Mouse (Mus musculus) CD4-positive, CD25-positive, alpha-beta regulatory T cell, adult 4 months (primary cell): Measurements from ENCODE around the gene Alk. TPM values are rescaled to one million over a fixed set of nuclear protein-coding genes. Genes with fewer than 3 reads are reported as not detected.

ENCODE experiments used
- ATAC-seq: one replicate; pipeline ENCODE4 v1.8.0; 2017
- polyA plus RNA-seq, 2 experiments: library from polyadenylated mRNA; unstranded; fragments of 100-300 nt; shearing (Covaris generic); gene quantifications; one replicate each; pipeline ENCODE4 v1.2.1; 2017

Gene Alk
- polyA plus RNA-seq, 2 experiments from 2014 or later = 0.05 TPM; not detected in 1

DNA sequence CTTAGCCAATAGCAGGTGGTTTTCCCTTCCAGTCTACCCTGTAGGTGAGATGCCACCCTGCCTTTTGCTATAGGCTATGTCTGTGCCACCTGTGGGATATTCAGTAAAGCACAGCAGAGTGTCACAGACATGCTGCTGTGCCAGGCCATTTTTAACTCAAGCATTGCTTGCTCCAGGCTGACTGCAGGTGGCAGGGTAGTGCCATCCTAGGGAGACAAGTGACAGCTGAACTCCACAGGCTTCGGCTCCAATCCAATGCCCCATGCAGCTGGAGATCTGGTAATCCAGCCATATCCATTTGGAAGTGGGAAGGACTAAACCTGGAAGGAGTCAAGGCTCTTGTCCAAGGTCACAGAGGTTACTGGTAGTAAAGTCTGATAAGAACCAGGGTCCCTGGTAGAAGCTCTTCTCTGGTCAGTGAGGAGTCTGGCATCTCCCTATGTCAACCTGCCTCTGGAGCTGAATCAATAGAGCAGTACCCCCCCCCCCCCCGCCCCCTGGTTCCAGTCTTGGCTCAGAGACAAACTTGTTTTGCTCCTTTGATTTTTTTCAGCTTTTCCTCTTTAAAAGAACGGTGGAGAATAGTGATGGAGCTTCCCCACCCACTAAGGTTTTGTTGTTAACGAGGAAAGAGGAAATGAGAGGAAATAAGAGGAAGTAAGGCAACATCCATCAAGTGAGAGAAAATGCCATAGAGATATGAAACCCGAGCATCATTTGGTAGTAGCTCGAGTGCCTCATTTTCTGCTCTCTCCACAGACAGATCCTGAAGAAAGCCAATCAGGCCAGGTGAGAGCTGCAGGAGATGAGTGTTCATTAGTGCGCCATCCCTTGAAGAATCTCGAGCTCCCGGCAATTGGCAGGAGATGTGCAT, 638.5 kb downstream of the Alk start:
- no peak for ATAC-seq

- no peak for ATAC-seq
Observed at GRCm38 (mm10) chr17:71964610-71965009, 639.8 kb downstream of the Alk start.

- ATAC-seq = no peak
Observed at GRCm38 (mm10) chr17:71962746-71963145, 641.7 kb downstream of the Alk start.

DNA sequence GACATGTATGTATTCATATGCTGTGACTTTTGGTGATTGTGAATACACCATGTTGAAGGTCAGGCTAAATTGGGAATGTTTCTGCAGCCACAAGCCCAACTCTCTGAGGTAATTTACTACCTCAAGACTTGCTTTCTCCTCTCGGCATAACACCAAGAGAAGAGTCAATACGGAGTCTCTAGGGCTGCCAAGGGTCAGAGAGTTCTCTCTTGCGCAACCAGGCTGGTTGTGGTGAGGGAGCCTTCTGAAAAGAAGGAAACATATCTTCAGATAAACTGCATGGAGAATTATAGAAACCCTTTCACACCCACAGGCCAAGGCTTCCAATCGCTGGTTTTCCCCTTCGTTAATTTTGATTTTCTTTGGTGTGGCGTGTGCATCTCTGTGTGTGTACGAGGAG, 649.4 kb downstream of the Alk start:
- no peak for ATAC-seq

- no peak for ATAC-seq
Observed at GRCm38 (mm10) chr17:71954217-71954844, 650.1 kb downstream of the Alk start.

DNA sequence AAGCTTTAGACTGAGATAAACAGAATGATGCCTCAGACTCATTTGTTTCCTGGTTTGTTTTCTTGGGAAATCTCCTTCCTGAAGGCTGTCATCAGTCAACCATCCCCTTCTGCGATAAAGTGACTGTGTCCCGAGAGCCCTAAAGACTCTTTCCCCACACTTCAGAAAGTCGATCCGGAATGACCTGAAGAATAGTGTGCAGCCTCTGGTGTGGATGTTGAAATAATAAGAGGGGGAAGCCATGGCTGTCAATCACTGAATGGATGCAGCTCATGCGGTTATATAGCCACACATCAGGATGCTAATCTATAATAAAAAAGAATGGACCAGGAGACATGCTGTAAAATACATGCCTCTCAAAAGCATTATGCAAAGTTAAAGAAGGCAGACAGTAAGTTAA, 653.5 kb downstream of the Alk start:
- ATAC-seq = no peak

- ATAC-seq = no peak
Observed at GRCm38 (mm10) chr17:71948687-71949086, 655.7 kb downstream of the Alk start.

- no peak for ATAC-seq
Observed at GRCm38 (mm10) chr17:71947452-71947851, 657.0 kb downstream of the Alk start.

DNA sequence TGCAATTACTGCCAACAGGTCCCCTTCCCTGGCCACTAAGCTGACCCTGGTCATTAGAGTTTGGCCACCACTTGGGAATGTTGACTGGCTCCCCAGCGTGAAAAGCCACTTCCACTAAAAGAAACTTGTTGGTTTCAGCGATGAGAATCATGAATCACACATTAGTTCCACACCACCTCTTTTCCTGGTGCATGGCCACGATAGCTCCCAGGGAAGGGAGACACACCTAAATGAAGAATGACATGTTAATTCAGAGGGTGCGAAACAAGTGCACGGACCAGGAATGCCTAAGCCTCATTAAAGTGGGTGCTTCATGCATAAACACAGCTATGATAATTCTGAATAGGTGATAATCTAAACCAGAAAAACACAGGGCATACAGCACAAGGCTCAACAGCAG, 660.4 kb downstream of the Alk start:
- ATAC-seq = no peak

GRCm38 (mm10) chr17:71942052-71942451, 662.4 kb downstream of the Alk start:
- ATAC-seq = no peak

DNA sequence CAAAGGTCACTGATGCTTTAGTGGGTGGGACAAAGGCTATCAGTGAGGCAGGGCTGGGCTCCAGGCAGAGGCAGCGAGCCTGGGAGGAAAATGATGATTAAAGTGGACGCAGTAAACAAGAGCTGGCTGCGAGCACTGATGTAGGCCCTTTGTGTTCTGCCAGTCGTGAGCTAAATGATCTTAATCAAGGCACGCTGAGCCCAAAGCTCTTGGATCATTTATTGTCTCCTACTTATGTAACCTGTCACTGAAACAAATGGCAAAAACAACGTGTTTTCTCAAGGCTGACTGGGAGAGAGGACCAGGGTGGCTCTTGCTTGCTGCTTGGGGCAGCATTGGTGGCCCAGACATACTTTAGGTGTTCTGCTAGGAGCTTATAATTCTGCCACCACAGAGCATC, 663.0 kb downstream of the Alk start:
- no peak for ATAC-seq

- no peak for ATAC-seq
Observed at GRCm38 (mm10) chr17:71936681-71937080, 667.7 kb downstream of the Alk start.

DNA sequence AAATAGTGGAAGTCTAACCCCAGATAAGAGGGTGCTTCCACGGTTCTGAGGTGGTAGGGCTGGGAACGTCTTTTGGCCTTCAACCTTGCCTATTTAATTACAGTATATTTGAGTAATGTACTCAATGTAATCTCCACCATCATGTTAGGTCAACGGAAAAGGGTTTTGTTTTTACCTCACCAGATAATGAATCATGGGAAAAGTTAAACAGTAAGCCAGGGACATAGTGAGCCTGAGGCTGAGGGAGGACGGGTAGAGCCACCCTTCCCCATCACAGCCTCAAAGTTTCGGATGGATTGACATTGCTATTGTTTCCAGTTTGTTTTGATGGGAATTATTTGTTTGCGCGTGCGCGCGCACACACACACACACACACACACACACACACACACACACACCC, 668.6 kb downstream of the Alk start:
- ATAC-seq = no peak

GRCm38 (mm10) chr17:71935336-71935735, 669.1 kb downstream of the Alk start:
- no peak for ATAC-seq

DNA sequence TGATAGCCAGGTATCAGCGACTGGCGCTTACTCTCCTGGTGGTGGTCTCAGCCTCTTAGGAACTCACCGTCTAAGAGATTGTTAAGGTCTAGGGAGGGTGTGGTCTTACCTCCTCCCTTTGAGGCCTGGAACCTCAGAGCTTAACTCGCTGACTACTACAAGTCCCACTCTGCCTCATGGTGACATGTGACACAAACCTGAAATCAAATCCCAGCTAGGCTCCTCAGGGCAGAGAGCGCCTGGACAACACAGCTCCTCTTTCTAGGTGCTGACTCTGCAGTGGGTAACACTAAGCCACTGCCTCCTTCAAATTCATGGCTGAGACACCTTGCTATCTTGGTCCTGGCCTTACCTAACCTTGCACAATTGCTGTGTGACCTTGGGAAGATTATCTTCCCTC, 689.5 kb downstream of the Alk start:
- no peak for ATAC-seq

GRCm38 (mm10) chr17:71914541-71914940, 689.9 kb downstream of the Alk start:
- no peak for ATAC-seq

DNA sequence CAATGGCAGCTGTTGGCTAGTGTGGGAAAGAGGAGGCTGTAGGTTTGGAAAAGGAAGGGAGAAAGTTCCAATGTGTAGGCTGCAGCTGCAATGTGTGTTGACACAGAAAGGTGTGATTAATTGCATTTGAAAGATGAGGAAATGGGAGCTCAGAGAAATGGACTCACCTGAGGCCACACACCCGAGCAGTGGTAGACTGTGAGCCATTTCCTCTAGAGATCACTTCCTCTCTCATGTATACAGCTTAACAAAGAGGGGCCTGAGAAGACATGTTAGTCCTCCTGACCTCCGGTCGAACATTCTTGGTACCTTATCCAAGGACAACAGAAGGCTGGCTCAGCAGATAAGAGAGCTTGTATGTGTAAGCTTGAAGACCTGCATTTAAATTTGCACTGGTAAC, 691.2 kb downstream of the Alk start:
- ATAC-seq = no peak

GRCm38 (mm10) chr17:71909107-71909506, 695.3 kb downstream of the Alk start:
- ATAC-seq = no peak

- no peak for ATAC-seq
Observed at GRCm38 (mm10) chr17:71881369-71881768, 723.1 kb downstream of the Alk start.

GRCm38 (mm10) chr17:71875492-71875891, 728.9 kb downstream of the Alk start:
- no peak for ATAC-seq

- ATAC-seq = no peak
Observed at GRCm38 (mm10) chr17:71874795-71875194, 729.6 kb downstream of the Alk start.

GRCm38 (mm10) chr17:71874077-71874476, 730.4 kb downstream of the Alk start:
- no peak for ATAC-seq

DNA sequence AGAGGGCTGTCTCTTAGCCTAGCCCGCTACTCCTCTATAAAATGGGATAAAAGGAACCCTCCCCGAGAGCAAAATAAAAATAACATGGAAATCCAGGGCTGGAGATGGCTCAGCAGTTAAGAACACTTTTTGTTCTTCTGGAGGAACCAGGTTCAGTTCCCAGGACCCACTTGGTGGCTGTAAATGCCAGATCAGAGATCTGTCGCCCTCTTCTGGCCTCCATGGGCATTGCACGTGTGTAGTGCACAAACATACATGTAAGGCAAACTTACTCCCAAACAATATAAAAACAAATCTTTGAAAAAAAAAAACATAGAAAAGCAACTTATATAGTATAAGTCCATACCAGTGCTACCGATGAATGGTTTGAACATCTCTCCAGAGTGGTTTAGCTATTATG, 731.5 kb downstream of the Alk start:
- ATAC-seq = no peak

DNA sequence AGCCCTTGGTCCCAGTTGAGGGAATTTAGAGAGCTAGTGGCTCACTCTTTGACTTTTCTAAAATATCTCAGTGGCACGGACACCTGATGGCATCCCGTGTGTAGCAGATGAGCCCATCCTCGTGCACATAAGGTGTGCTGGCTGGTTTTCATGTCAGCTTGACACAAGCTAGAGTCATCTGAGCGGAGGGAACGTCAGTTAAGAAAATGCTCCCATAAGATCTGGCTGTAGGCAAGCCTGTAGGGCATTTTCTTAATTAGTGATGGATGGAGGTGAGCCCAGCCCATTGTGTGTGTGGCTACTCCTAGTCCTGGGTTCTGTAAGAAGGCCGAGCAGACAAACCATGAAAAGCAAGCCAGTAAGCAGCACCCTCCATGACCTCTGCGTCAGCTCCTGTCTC, 732.4 kb downstream of the Alk start:
- ATAC-seq = no peak
